Mouse (Mus musculus) T-helper 1 cell (primary cell): ENCODE data around the gene Cyb5d1.
"Not testable (repeated sequence)": the region's sequence is repeated elsewhere in the genome, so short reads cannot be mapped to it uniquely, and the experiment has no call there.

Experiments
- in situ Hi-C: fragments of 300-600 bp; cut with MboI, MseI; formaldehyde crosslinking; loops from one replicate; pipeline ENCODE4 v1.15.1; 2025; ENCODE audit warnings: high pct_unique_total_duplicates

Gene Cyb5d1

GRCm38 (mm10) chr11:69404595-69405396 lies 9.4 kb upstream of the Cyb5d1 start:
- in situ Hi-C loops: loop anchor here (5.0 kb wide), 1 partner anchor 33 kb away; no protein-coding TSS in a partner anchor

- in situ Hi-C loops: loop anchor here (5.0 kb wide), 1 partner anchor 33 kb away; no protein-coding TSS in a partner anchor
Measured at GRCm38 (mm10) chr11:69403691-69404594, 8.5 kb upstream of the Cyb5d1 start.

GRCm38 (mm10) chr11:69401987-69402386 lies 6.6 kb upstream of the Cyb5d1 start:
- in situ Hi-C loops: loop anchor here (5.0 kb wide), 1 partner anchor 35 kb away; no protein-coding TSS in a partner anchor

GRCm38 (mm10) chr11:69401210-69401637 lies 5.8 kb upstream of the Cyb5d1 start:
- in situ Hi-C loops: loop anchor here (5.0 kb wide), 1 partner anchor 36 kb away; no protein-coding TSS in a partner anchor

GRCm38 (mm10) chr11:69400083-69400850 lies 4.8 kb upstream of the Cyb5d1 start:
- in situ Hi-C loops: loop anchor here (5.0 kb wide), 1 partner anchor 37 kb away; no protein-coding TSS in a partner anchor

GRCm38 (mm10) chr11:69399201-69400082 lies 4.0 kb upstream of the Cyb5d1 start:
- in situ Hi-C loops: loop anchor here (5.0 kb wide), 1 partner anchor 38 kb away; no protein-coding TSS in a partner anchor

- in situ Hi-C loops: no loop called here
Measured at GRCm38 (mm10) chr11:69398486-69399200, 3.2 kb upstream of the Cyb5d1 start.

- in situ Hi-C loops: no loop called here
Measured at GRCm38 (mm10) chr11:69398059-69398458, 2.6 kb upstream of the Cyb5d1 start, which contains the start of gene Tmem88. Gene Tmem88 (minus strand): TSS chr11:69398234.

- in situ Hi-C loops: no loop called here
Measured at GRCm38 (mm10) chr11:69397581-69398057, 2.2 kb upstream of the Cyb5d1 start.

GRCm38 (mm10) chr11:69396772-69397171 lies 1.3 kb upstream of the Cyb5d1 start:
- in situ Hi-C loops: no loop called here

GRCm38 (mm10) chr11:69395634-69396373 lies 373 bp upstream of the Cyb5d1 start:
- in situ Hi-C loops: no loop called here

GRCm38 (mm10) chr11:69394591-69395167 lies 752 bp downstream of the Cyb5d1 start:
- in situ Hi-C loops: not testable (repeated sequence)

- in situ Hi-C loops: no loop called here
Measured at GRCm38 (mm10) chr11:69390400-69391034, 4.9 kb downstream of the Cyb5d1 start.

- in situ Hi-C loops: loop anchor here (5.0 kb wide), 1 partner anchor 132 kb away; no protein-coding TSS in a partner anchor
Measured at GRCm38 (mm10) chr11:69389531-69390399, 5.7 kb downstream of the Cyb5d1 start.

GRCm38 (mm10) chr11:69388680-69389079 lies 6.8 kb downstream of the Cyb5d1 start:
- in situ Hi-C loops: loop anchor here (5.0 kb wide), 1 partner anchor 131 kb away; no protein-coding TSS in a partner anchor

- in situ Hi-C loops: loop anchor here (5.0 kb wide), 1 partner anchor 129 kb away; no protein-coding TSS in a partner anchor
Measured at GRCm38 (mm10) chr11:69386758-69387157, 8.7 kb downstream of the Cyb5d1 start.
